Mouse (Mus musculus) liver, adult (tissue): ENCODE results near the gene Plekhg2.

Experiments used
- GATA4 ChIP-seq: IDR thresholded peaks from 2 replicates; pipeline ENCODE4 v1.6.1; 2014; ENCODE audit warnings: mild to moderate bottlenecking, low read length; ENCODE audit not compliant: insufficient replicate concordance

Gene Plekhg2

DNA sequence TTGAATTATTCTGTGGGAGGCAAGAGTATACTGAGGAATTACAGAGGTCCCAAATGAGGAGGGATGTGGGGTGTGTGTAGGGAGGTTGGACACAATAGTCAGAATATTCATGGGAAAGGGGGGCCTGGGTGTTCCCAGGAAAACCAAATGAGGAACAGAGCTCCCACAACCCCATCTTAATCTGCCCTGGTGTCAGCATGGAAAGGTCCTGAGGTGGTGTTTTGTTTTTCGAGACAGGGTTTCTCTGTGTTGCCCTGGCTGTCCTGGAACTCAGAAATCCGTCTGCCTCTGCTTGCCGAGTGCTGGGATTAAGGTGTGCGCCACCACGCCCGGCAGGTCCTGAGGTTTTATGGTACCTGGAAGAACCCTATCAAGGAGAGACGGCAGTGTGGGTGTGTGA lies 14.0 kb downstream of the Plekhg2 start:
- TF ChIP-seq GATA4: no peak

DNA sequence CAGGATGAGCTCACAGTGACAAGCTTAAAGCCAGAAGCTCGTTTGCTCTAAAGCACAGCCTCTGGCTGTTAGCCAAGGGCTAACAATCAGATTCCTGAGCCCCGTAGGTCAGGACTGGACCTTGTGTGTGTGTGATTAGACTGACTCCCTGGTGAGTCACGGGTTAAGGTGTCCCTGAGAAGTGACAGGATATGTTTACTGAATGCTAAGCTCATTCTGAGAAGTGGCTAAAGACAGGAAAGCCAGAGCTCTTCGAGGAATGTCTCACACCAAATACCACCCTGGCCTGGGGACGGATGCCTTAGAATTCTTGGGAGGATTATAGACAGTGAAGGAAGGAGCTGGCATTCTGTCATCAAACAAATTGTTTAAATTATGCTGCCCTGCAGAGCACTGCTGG lies 14.4 kb downstream of the Plekhg2 start:
- TF ChIP-seq GATA4: no peak

DNA sequence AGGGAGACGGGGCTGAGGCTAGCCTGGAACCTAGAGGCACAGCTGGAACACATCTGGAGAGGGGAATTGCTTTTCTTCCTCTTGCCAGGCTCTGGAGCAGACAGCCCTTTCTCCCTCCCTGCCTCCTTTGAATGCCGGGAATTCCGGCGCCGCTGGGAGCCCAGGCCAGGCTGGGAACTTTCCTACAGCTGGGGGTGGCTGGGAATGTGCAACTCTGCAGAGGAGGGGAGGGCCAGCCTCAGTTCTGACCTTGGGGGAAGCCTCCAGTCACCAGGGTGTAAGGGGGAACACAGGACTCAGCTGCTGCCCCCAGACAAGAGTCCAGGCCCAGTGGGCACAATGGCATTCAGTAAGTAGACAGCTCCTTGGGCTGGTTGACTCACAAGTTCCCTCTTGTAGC lies 15.4 kb downstream of the Plekhg2 start:
- no peak for TF ChIP-seq GATA4

DNA sequence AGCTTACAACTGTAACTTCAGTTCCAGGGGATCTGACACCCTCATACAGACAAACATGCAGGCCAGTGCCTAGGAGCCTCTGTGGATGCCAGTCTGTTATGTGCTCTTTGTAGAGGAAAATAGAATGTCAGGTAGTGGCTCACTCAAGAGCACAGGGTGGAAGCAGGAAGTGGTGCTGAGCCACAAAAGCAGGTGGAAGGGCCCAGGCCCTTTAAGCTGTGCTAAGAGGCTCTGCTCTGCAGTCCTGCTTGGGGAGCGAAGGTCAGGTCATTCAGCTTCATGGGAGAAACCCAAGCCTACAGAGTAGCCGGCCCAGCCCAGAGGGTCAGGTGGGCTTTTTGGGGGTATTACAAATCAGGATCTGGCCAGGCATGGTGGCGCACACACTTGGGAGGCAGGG lies 17.2 kb downstream of the Plekhg2 start:
- no peak for TF ChIP-seq GATA4

DNA sequence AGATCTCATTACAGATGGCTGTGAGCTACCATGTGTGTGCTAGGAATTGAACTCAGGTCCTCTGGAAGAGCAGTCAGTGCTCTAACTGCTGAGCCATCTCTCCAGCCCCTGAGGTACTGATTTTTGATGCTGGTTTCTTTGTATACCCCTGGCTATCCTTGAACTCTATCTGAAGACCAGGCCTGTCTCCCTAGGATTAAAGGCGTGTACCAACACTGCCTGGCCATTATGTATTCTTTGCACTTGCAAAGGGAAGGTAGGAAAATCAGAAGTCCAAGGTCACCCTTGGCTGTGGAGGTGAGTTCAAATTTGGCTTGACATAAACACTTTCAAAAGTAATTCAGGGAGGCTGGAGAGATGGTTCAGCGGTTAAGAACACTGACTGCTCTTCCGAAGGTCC lies 17.8 kb downstream of the Plekhg2 start:
- TF ChIP-seq GATA4: no peak

DNA sequence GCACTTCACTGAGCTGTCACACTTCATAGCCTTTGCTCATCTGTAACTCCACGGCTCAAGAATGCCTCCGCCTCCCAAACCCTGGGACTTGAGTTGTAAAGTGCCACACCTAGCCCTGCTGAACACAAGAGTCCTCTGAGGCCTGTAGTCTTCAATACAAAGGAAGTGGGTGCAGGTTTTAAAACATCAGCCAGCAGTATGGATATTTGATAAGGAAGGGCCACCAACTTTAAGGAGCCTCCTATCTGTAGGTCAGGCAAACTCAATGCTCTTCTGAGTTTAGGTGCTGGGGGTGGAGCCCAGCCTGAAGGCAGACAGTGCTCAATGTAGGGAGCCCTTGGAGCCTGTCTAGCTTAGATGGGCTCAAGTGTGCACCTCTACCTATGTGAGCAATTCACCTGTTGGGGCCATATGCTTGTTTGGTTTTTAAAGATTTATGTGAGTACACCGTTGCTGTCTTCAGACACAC lies 18.3 kb downstream of the Plekhg2 start:
- TF ChIP-seq GATA4: no peak

DNA sequence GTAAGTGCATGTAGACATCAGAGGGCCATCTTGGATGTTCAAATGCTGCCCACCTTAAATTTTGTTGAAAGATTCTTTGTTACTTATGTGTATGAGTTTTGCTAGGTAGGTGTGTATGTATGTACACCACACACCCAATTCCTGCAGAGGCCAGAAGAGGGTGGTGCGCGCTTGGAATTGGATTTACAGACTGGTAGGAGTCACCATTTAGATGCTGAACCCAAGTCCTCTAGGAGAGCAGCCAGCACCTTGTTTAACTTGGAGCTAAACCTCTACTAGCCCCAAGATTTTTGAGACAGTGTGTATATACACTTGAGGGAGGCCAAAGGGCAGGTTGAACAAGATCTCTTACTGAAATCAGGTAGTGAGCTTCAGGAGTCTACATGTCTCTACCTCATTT lies 19.1 kb downstream of the Plekhg2 start:
- TF ChIP-seq GATA4: no peak

DNA sequence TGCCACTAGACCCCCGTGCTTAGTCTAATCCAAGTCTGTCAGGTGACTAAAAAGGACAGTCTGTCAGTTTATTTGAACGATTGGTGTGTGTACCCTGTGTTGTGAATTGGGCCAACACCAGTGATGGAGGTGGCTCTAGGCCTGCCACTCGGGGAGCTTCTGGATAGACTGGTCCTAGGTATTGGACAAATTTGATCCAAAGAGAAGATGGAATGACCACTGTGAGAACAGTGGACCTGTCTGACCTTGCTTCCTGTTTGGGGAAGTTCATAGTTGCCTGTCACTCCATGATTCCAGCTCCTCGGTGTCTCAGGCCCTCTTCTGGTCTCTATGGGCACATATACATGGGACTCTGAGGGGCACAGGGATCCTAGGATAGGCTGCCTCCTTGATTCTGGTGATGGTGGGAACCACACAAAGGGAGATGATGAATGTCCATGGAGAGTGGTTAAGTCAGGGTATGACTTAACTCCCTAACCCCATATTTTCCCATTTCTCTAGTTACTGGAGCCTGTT lies 20.7 kb downstream of the Plekhg2 start:
- TF ChIP-seq GATA4: no peak

DNA sequence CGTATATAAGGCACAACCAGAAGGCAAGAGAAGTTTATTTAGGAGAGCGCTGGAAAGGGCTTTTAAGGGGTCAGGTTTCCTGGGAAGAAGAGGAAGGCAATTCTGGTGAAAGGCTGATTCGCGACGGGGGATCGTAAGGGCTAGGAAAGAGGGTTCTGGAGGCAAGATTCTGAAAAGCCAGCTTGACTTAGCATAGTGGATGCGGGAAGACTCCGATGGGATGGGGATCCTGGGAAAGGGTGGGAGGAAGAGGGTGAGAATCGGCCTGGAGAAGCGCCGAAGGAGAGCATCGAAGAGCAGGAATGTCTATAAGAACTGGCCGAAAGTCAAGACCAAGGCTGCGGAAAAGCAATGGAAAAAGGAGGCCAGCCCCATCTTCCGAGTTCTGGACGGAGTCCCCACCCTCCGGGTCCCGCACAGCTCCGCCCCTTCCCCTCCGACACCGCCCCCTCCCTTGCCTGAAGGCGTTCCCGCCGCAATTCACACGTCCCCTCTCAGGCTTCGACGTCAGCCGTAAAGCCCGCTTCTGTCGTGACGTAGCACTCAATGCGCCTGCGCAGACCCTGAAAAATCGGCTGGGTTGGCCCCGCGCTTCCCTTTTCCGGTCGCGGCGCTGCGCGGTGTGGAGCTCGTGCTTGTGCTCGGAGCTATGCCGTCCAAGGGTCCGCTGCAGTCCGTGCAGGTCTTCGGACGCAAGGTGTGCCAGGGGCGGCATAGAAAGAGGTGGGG lies 22.1 kb downstream of the Plekhg2 start, which contains the start of gene Rps16:
Rps16 (plus strand) TSS at position 498 of the 729 bp plus-strand sequence.
- TF ChIP-seq GATA4: no peak; the same call in 1 of the 2 replicates

DNA sequence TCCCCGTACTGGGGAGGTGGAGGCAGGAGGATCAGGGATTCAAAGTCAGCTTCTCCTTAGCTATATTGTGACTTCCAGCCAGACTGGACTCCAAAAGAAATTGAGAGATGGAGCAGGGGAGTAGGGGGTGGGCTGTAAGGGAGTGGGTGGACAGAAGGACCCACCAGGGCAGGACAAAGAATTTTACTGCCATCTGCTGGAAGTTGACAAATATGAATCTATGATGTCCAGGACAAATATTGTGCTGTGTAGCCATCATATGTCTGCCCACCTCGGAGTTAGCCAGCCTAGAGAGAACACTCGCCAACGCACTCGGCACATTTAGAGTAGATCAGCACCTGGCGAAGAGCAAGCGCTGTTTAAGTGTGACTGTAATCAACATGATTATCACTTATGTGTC lies 23.8 kb downstream of the Plekhg2 start:
- no peak for TF ChIP-seq GATA4

DNA sequence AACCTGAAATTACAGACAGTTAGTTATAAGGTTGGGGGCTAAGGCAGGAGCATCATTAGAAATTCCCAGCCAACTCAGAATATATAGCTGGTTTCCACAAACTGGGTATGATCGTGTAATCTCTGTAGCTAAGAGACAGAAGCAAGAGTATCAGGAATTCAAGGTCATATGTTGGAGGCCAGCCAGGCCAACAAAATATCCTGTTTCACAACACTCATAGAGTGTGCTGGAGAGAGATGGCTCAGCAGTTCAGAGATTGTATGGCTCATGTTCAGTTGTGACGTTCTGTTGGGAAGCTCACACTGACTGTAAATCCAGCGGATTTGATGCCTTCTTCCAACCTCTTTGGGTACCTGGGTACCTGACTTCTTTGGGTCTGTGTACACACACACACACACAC lies 24.7 kb downstream of the Plekhg2 start:
- TF ChIP-seq GATA4: peak; percentile 41; the same call in 1 of the 2 replicates

DNA sequence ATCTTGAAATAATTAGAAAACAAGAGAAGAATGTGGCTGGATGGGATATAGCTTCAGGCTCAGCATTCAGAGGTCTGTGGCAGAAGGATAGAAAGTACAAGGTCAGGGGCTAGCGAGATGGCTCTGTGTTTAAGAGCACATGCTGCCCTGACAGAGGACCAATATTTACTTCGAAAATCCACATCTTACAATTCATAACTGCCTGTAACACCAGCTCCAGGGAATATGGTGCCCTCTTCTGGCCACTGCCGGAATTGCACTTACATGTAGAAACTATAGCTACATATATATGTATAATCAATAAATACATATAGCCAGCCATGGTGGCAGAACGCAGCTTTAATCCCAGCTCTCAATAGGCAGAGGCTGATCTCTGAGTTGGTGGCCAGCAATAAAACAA lies 27.8 kb downstream of the Plekhg2 start:
- TF ChIP-seq GATA4: no peak

DNA sequence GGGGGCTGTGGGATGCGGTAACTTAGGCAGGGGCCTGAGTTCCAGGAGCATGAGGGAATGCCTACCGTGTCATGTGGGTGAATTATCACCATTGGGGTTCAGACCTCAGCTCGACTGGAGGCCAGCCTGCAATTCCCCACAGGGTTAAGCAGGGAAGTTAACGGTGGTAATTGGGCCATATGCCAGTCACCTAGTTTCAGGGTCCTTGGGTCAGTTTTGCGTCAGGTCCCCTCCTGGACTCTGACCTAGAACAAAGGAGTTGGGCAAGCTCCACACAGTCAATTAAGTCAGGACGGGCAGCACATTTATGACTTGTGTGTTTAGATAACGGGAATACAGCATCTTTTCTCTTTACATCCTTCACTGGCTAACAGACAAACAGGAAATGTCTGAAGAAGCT lies 31.0 kb downstream of the Plekhg2 start:
- no peak for TF ChIP-seq GATA4

DNA sequence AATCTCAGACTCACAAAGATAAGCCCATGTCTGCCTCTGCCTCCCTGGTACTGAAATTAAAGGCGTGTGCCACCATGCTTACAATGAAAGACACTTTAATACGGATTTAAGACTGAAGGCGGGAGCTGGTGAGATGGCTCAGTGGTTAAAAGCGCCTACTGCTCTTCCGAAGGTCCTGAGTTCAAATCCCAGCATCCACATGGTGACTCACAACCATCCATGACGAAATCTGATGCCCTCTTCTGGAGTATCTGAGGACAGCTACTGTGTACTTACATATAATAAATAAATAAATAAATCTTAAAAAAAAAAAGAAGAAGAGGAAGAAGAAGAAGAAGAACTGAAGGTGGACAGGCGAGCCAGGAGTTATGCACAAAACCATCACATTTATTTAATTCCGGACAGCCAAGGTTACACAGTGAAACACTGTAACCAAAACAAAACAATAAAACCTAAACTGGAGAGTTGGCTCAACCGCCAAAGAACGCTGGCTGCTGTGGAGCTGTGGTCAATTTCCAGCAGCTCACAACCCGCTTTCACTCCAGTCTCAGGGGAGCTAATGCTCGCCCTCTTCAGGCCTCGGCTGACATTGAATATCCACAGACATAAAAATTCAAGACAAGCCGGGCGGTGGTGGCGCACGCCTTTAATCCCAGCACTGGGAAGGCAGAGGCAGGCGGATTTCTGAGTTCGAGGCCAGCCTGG lies 33.0 kb downstream of the Plekhg2 start:
- no peak for TF ChIP-seq GATA4

DNA sequence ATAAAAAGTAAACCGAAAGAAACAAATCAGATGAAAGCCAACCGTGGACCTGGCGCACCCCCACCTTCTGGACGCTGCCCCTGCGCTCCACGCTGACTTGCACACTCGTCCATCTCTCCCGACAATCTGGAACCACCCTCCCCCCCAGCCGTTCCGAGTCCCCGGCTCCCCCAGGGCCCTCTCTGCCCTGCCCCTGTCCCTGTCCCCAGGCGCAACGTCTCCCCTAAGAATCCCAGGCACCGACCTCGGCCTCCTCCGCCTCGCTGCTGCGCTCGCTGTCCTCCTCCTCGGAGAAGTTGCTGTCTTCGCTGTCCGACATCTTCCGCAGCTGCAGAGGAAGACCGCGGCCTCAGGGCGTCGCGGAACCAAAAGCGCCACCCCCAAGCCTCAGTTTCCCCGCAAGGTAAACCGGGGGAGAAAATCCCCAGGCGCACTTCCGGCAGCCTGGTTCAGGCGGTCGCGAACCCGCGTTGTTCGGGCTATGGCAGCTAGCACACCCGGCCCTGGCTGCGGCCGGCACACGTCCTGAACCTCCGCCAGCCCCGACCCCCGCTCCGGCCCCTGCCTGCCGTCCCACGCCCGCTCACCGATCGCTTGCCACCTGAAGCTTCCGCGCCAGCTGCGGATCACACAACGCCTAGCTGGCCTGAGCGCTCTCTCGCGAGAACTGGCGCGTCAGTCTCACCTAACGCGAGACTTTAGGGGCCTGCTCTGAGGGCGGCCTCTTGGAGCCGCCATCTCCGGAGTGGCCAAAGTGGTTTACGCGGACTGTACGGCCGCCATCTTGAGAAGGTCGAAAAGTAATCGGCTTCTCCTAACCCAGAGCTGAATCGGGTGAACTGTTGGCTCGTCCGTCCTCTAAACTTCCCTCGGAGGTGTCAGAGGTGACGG lies 34.0 kb downstream of the Plekhg2 start, which contains the start of gene Supt5:
Supt5 (minus strand) TSS at position 639 of the 891 bp plus-strand sequence.
- TF ChIP-seq GATA4: peak; percentile 33; the same call in 1 of the 2 replicates

DNA sequence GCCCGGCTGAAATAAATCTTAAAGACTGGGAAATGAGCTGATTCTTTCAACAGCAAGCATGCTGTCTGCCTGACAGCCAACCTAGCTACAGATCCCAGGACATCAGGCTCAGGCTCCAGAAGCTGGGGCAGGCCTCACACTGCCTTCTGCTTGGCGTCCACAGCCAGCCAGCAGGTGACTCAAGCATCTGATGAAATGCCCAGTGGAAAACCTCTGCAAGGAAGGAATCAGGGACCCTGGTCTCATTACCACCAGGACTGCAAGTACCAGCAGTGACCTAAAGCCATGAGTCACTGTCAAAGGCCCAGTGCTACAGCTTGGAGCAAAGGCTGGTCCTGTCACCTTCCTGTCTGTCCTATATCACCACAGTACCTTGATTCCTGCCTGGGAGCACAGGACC lies 36.9 kb downstream of the Plekhg2 start:
- TF ChIP-seq GATA4: no peak

DNA sequence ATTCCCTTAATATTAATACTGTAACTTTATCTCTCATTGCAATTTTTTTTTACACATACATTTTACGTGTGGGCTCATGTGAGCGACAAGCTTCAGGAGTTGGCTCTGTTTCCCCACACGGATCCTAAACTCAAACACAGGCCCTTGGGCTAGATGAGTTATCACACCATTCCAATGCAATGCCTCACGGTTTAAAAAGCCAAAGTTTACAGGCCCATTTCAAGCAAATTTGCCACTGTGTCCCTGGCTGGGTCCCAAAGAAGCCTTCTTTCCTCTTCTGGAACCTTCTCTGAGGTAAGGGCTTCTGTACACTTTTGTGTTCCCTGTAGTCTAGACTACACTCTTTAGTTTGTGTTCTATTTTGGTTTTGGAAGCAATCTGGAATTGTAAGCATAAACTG lies 37.9 kb downstream of the Plekhg2 start:
- no peak for TF ChIP-seq GATA4
